Mouse (Mus musculus): ENCODE results near the gene Hes5. TPM values are rescaled to one million over a fixed set of nuclear protein-coding genes. Genes with fewer than 3 reads are reported as not detected.

Hes5 gene
- 0.17 and 0.47 TPM in 2 replicates for polyA plus RNA-seq (2012; rRNA removed)

DNA sequence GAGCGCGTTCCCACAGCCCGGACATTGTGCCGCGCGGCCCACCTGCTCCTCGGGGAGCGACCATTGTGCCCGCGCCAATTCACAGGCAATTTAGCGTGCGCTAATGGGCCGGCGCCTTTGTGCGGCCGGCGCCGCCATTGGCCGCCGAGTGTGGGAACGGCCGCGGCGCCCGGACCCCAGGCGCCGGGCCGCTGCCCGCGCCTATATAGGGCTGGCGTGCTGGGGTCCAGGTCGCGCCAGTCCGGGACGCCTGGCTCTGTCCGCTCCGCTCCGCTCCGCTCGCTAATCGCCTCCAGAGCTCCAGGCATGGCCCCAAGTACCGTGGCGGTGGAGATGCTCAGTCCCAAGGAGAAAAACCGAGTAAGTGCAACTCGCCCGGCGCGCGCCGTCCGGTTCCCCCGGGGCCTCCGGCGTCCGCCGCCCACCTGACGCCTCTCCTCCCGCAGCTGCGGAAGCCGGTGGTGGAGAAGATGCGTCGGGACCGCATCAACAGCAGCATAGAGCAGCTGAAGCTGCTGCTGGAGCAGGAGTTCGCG is at the start of gene Hes5:
Gene Hes5 (plus strand): TSS at position 234 of the 536 bp plus-strand sequence.
- peaks cover 9% of the 10 kb centered on the region for H3K4me1 ChIP-seq (ENCODE audit: control insufficient read depth, insufficient read depth, insufficient read length, low read length)
- H3K4me3 ChIP-seq (ENCODE audit: low read depth, low read length), result peak within 1 kb of the TSS; percentile 63
- TF ChIP-seq CTCF (IDR thresholded peaks at IDR 0.05; ENCODE audit: extremely low read depth, insufficient read length, insufficient replicate concordance, low read depth, low read length) (no peak), POLR2A (IDR thresholded peaks at IDR 0.05; ENCODE audit: low read depth, low read length) (no peak)
- H3K36me3 ChIP-seq (ENCODE audit: control insufficient read depth, insufficient read depth, low read length), result no peaks in the 10 kb centered on the region
- H3K27me3 ChIP-seq (ENCODE audit: control insufficient read depth, insufficient read depth, low read length), result peaks cover 22% of the 10 kb centered on the region
- under 1% methylated on average over 65 of the region's 65 CpGs for WGBS
- H3K27ac ChIP-seq (ENCODE audit: insufficient read depth, low read depth, low read length), result no peak within 1 kb of the TSS

DNA sequence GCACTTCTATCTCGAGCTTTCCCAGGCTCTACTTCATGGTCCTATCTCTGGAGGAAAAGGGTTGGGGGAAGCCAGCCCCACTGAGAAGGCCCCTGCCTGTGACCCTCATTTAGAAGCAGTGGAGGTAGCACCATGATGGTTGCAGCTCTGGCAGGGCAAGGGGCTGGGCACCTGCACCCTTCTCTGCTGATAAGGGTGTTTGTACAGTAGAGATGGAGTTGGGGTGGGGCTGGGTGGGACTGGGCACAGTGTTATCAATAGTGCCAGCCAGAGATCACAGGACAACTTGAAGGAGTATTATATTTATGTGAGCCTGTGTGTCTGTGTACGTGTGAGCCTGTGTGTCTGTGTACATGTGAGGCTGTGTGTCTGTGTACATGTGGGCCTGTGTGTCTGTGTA is 49.1 kb upstream of the Hes5 start:
- WGBS, result 27% methylated on average over 2 of the region's 2 CpGs
- Histone ChIP-seq H3K27ac (ENCODE audit: insufficient read depth, low read depth, low read length) (peak overlapping the region; percentile 87), H3K27me3 (ENCODE audit: control insufficient read depth, insufficient read depth, low read length) (no peaks in the 10 kb centered on the region), H3K4me3 (ENCODE audit: low read depth, low read length) (no peak overlapping the region), H3K4me1 (ENCODE audit: control insufficient read depth, insufficient read depth, insufficient read length, low read length) (peaks cover 59% of the 10 kb centered on the region), H3K36me3 (ENCODE audit: control insufficient read depth, insufficient read depth, low read length) (peaks cover 4% of the 10 kb centered on the region; the same call in 1 of the 2 replicates)
- peak; percentile 39; the same call in 1 of the 2 replicates for TF ChIP-seq POLR2A (IDR thresholded peaks at IDR 0.05; ENCODE audit: low read depth, low read length)
- no peak for TF ChIP-seq CTCF (IDR thresholded peaks at IDR 0.05; ENCODE audit: extremely low read depth, insufficient read length, insufficient replicate concordance, low read depth, low read length)

DNA sequence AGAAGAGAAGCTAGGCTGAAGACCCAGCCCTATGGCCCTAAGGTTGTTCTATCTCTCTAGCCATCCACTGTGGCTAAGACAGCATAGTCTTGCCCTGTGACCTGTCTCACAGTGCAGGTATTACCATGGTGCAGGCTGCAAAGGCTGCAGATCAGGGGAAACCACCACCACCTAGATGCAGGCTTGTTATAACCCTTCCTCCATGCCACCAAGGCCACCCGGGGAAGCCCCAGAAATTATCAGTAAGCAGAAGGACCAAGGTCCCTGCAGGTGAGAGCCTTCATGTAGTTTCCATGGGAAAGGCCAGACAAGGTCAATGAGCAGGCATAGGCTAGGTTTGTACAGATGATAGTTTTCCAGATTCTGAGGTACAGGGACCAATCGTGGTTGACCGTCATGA is 46.9 kb upstream of the Hes5 start:
- Histone ChIP-seq H3K4me1 (ENCODE audit: control insufficient read depth, insufficient read depth, insufficient read length, low read length) (peaks cover 56% of the 10 kb centered on the region), H3K27ac (ENCODE audit: insufficient read depth, low read depth, low read length) (peak overlapping the region; percentile 82), H3K4me3 (ENCODE audit: low read depth, low read length) (no peak overlapping the region), H3K27me3 (ENCODE audit: control insufficient read depth, insufficient read depth, low read length) (no peaks in the 10 kb centered on the region), H3K36me3 (ENCODE audit: control insufficient read depth, insufficient read depth, low read length) (peaks cover 17% of the 10 kb centered on the region)
- WGBS, result 62% methylated on average over 3 of the region's 3 CpGs
- TF ChIP-seq POLR2A (IDR thresholded peaks at IDR 0.05; ENCODE audit: low read depth, low read length), result no peak
- no peak for TF ChIP-seq CTCF (IDR thresholded peaks at IDR 0.05; ENCODE audit: extremely low read depth, insufficient read length, insufficient replicate concordance, low read depth, low read length)

DNA sequence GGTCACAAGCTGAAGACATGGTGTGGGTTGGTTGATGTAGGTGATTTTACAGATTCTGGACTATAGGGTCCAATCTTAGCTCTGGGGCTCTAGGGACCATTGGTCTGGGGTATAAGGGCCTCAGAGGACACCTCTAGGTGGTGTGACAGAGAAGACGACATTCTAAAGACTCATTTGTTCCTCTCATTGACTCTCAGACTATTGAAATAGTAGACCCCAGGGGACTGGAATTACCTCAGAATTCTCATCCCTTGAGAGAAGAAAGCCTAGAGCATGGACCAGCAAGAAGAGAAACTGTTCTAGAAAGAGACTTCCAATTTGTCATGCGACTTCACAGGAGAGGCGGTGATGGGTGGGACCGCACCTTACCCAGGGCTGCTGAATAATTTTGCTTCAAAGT is 46.5 kb upstream of the Hes5 start:
- peaks cover 56% of the 10 kb centered on the region for H3K4me1 ChIP-seq (ENCODE audit: control insufficient read depth, insufficient read depth, insufficient read length, low read length)
- peak overlapping the region; percentile 82 for H3K27ac ChIP-seq (ENCODE audit: insufficient read depth, low read depth, low read length)
- no peaks in the 10 kb centered on the region for H3K27me3 ChIP-seq (ENCODE audit: control insufficient read depth, insufficient read depth, low read length)
- 83% methylated on average over 4 of the region's 4 CpGs for WGBS
- no peak overlapping the region for H3K4me3 ChIP-seq (ENCODE audit: low read depth, low read length)
- no peak for TF ChIP-seq POLR2A (IDR thresholded peaks at IDR 0.05; ENCODE audit: low read depth, low read length)
- no peak for TF ChIP-seq CTCF (IDR thresholded peaks at IDR 0.05; ENCODE audit: extremely low read depth, insufficient read length, insufficient replicate concordance, low read depth, low read length)
- peaks cover 18% of the 10 kb centered on the region for H3K36me3 ChIP-seq (ENCODE audit: control insufficient read depth, insufficient read depth, low read length)

DNA sequence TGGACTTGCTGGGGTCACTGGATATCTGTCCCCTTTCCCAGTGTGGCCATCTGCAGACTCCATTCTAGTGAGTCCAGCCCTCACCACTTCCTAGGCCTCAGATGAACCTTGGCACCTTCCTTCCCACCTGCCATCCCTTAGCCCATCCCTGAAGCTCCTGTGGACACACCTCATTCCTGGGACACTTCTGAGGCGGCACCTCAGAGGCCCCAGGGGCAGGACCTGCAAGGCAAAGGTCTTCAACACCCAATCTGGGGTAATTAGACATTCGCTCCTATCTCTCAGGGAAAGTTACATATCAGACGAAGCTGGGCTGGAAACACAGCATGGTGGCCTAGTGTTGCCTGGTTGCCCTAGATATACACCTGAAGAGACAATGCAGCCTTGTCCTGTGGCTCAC is 46.0 kb upstream of the Hes5 start:
- 44% methylated on average over 3 of the region's 3 CpGs for WGBS
- Histone ChIP-seq H3K4me3 (ENCODE audit: low read depth, low read length) (no peak overlapping the region), H3K27ac (ENCODE audit: insufficient read depth, low read depth, low read length) (peak overlapping the region; percentile 92), H3K4me1 (ENCODE audit: control insufficient read depth, insufficient read depth, insufficient read length, low read length) (peaks cover 54% of the 10 kb centered on the region), H3K27me3 (ENCODE audit: control insufficient read depth, insufficient read depth, low read length) (no peaks in the 10 kb centered on the region), H3K36me3 (ENCODE audit: control insufficient read depth, insufficient read depth, low read length) (peaks cover 18% of the 10 kb centered on the region)
- 0 out of 2 replicates have a peak, but pooled peaks have one; percentile 16 for TF ChIP-seq POLR2A (IDR thresholded peaks at IDR 0.05; ENCODE audit: low read depth, low read length)
- TF ChIP-seq CTCF (IDR thresholded peaks at IDR 0.05; ENCODE audit: extremely low read depth, insufficient read length, insufficient replicate concordance, low read depth, low read length), result no peak

DNA sequence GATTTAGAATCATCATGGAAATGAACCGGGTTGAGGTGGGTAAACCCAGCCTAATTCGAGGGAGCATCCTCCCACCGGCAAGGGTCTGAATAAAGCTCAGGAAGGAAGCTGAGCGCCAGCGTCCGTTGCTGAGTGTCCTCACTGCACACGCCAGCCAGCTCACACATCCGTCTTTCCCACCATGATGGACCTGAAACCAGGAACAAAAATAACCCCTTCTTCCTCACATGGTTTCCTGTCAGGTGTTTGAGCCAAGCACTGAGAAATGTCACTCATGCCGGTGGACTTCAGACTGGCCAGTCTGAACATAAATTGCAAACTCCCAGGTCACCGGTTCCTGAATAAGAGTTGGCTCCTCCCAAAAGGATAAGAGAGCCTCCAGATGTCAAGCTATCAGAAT is 45.4 kb upstream of the Hes5 start:
- peak overlapping the region; percentile 92 for H3K27ac ChIP-seq (ENCODE audit: insufficient read depth, low read depth, low read length)
- TF ChIP-seq CTCF (IDR thresholded peaks at IDR 0.05; ENCODE audit: extremely low read depth, insufficient read length, insufficient replicate concordance, low read depth, low read length) (no peak), POLR2A (IDR thresholded peaks at IDR 0.05; ENCODE audit: low read depth, low read length) (no peak)
- 32% methylated on average over 10 of the region's 10 CpGs for WGBS
- H3K4me3 ChIP-seq (ENCODE audit: low read depth, low read length), result peak overlapping the region; percentile 27
- peaks cover 53% of the 10 kb centered on the region for H3K4me1 ChIP-seq (ENCODE audit: control insufficient read depth, insufficient read depth, insufficient read length, low read length)
- no peaks in the 10 kb centered on the region for H3K27me3 ChIP-seq (ENCODE audit: control insufficient read depth, insufficient read depth, low read length)
- peaks cover 18% of the 10 kb centered on the region for H3K36me3 ChIP-seq (ENCODE audit: control insufficient read depth, insufficient read depth, low read length)

DNA sequence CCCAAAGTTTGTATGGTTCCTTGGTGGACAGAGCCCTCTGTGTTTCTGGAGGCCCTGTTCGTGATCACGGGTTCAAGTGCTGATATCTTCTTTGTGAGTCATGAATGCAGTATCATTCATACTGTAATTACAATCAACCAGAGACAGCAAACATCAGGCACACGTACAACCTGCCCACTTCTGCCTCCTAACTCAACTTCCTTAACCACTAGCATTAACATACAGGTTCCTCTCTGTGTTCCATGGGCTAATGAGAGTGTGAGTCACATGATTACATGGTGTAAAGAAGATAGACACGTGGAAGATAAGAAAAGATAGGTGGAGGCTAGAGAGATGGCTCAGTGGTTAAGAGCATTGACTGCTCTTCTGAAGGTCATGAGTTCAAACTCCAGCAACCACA is 44.1 kb upstream of the Hes5 start:
- peak overlapping the region; percentile 92 for H3K27ac ChIP-seq (ENCODE audit: insufficient read depth, low read depth, low read length)
- H3K4me1 ChIP-seq (ENCODE audit: control insufficient read depth, insufficient read depth, insufficient read length, low read length), result peaks cover 40% of the 10 kb centered on the region
- TF ChIP-seq POLR2A (IDR thresholded peaks at IDR 0.05; ENCODE audit: low read depth, low read length) (no peak), CTCF (IDR thresholded peaks at IDR 0.05; ENCODE audit: extremely low read depth, insufficient read length, insufficient replicate concordance, low read depth, low read length) (no peak)
- WGBS, result 35% methylated on average over 4 of the region's 4 CpGs
- no peak overlapping the region for H3K4me3 ChIP-seq (ENCODE audit: low read depth, low read length)
- peaks cover 24% of the 10 kb centered on the region for H3K36me3 ChIP-seq (ENCODE audit: control insufficient read depth, insufficient read depth, low read length)
- no peaks in the 10 kb centered on the region for H3K27me3 ChIP-seq (ENCODE audit: control insufficient read depth, insufficient read depth, low read length)

Data from small intestine, adult 2 months (tissue).